Mouse (Mus musculus) heart, adult 2 months (tissue): ENCODE measurements around the gene Lrrc8c. TPM values are rescaled to one million over a fixed set of nuclear protein-coding genes. Genes with fewer than 3 reads are reported as not detected.

Source experiments
- DNase-seq, 2 experiments: peaks; one replicate each; pipeline ENCODE4 v3.0.0; 2021
- H3K27ac ChIP-seq: fragments of 200-600 bp; 2 replicates; pipeline ENCODE4 v1.8.1; 2022
- H3K27me3 ChIP-seq: fragments of 200-500 bp; 2 replicates; pipeline ENCODE4 v1.6.1; 2012; ENCODE audit warnings: mild to moderate bottlenecking, low read length, inconsistent platforms, mixed read lengths; ENCODE audit not compliant: control insufficient read depth, insufficient read depth
- H3K36me3 ChIP-seq: fragments of 200-500 bp; 2 replicates; pipeline ENCODE4 v1.6.1; 2012; ENCODE audit warnings: low read length, inconsistent platforms; ENCODE audit not compliant: control insufficient read depth, insufficient read depth
- H3K4me1 ChIP-seq: fragments of 200-500 bp; 2 replicates; pipeline ENCODE4 v1.6.1; 2011; ENCODE audit warnings: low read length; ENCODE audit not compliant: control insufficient read depth, insufficient read depth
- H3K4me3 ChIP-seq: fragments of 200-600 bp; 2 replicates; pipeline ENCODE4 v1.8.1; 2022
- H3K79me2 ChIP-seq: fragments of 200-500 bp; replicated peaks from 2 replicates; pipeline ENCODE4 v1.6.1; 2012; ENCODE audit warnings: mild to moderate bottlenecking, inconsistent platforms, low read length, moderate library complexity, mixed read lengths; ENCODE audit not compliant: control insufficient read depth, insufficient read depth
- H3K9ac ChIP-seq: fragments of 200-500 bp; 2 replicates; pipeline ENCODE4 v1.6.1; 2012; ENCODE audit warnings: low read depth, mild to moderate bottlenecking, control low read depth, inconsistent platforms, low read length, mixed read lengths
- CTCF ChIP-seq: fragments of 200-600 bp; IDR thresholded peaks from 2 replicates; pipeline ENCODE4 v1.8.1; 2022; ENCODE audit warnings: antibody characterized with exemption, mild to moderate bottlenecking, moderate library complexity
- EP300 ChIP-seq: fragments of 200-500 bp; IDR thresholded peaks from 2 replicates; pipeline ENCODE4 v1.6.1; 2011; ENCODE audit warnings: low read depth, low read length, control low read depth; ENCODE audit not compliant: insufficient read depth
- POLR2A ChIP-seq: fragments of 200-500 bp; IDR thresholded peaks from 2 replicates; pipeline ENCODE4 v1.6.1; 2011; ENCODE audit warnings: mild to moderate bottlenecking, low read depth, low read length, control low read depth; ENCODE audit not compliant: insufficient read depth
- WGBS: fragments of 180-500 bp; shearing (Covaris S2); methylation state at CpG from one replicate; pipeline ENCODE4 v1.1.7; 2018; 5-methylcytosine and 5-hydroxymethylcytosine counted together
- intact Hi-C: fragments of 180-260 bp; cut with DNase I; formaldehyde crosslinking; loops from one replicate; pipeline ENCODE4 v1.15.1; 2025
- polyA plus RNA-seq: library from polyadenylated mRNA; depleted of rRNA; stranded (reverse); fragments of >200 nt; gene quantifications from 2 replicates; pipeline ENCODE4 v1.2.3, GENCODE M21; 2012
- total RNA-seq, 2 experiments: library from RNA; stranded (reverse); gene quantifications; 2 replicates each; pipeline ENCODE4 v1.2.3; 2021

The Lrrc8c gene
- total and polyA plus RNA-seq, 3 experiments = 19.7 to 35.5 (median 23.5) TPM

GRCm38 (mm10) chr5:105545126-105545525, 25.9 kb downstream of the Lrrc8c start:
- Histone ChIP-seq H3K27me3 (no peaks in the 10 kb centered on the region), H3K9ac (no peak overlapping the region), H3K79me2 (peaks cover 5% of the 10 kb centered on the region), H3K4me1 (peaks cover 3% of the 10 kb centered on the region), H3K36me3 (peaks cover 52% of the 10 kb centered on the region), H3K4me3 (no peak overlapping the region), H3K27ac (no peak overlapping the region)
- WGBS = 52% methylated on average over 3 of the region's 3 CpGs
- DNase-seq = no peak
- no peak for TF ChIP-seq CTCF
- TF ChIP-seq EP300 = no peak
- no peak for TF ChIP-seq POLR2A
- intact Hi-C loops = no loop called here

GRCm38 (mm10) chr5:105547115-105547514, 27.9 kb downstream of the Lrrc8c start:
- no peak overlapping the region for H3K9ac ChIP-seq
- intact Hi-C loops = loop anchor here (2.0 kb wide), 1 partner anchor 20 kb away; no protein-coding TSS in a partner anchor
- H3K27me3 ChIP-seq = no peaks in the 10 kb centered on the region
- H3K27ac ChIP-seq = no peak overlapping the region
- WGBS = 77% methylated on average over 4 of the region's 4 CpGs
- H3K36me3 ChIP-seq = peaks cover 54% of the 10 kb centered on the region
- no peak overlapping the region for H3K4me3 ChIP-seq
- DNase-seq = no peak
- peaks cover 11% of the 10 kb centered on the region for H3K4me1 ChIP-seq
- peaks cover 6% of the 10 kb centered on the region for H3K79me2 ChIP-seq
- TF ChIP-seq EP300 (no peak), CTCF (no peak), POLR2A (no peak)

- intact Hi-C loops = loop anchor here (2.0 kb wide), 1 partner anchor 73 kb away; no protein-coding TSS in a partner anchor
- TF ChIP-seq EP300 (no peak), CTCF (no peak), POLR2A (no peak)
- no peak for DNase-seq
- Histone ChIP-seq H3K9ac (no peak overlapping the region), H3K4me3 (no peak overlapping the region), H3K79me2 (peaks cover 3% of the 10 kb centered on the region; the same call in 1 of the 2 replicates), H3K36me3 (peaks cover 43% of the 10 kb centered on the region), H3K27me3 (no peaks in the 10 kb centered on the region), H3K4me1 (peaks cover 14% of the 10 kb centered on the region), H3K27ac (peak overlapping the region; percentile 21; the same call in 1 of the 2 replicates)
- 38% methylated on average over 1 of the region's 1 CpGs for WGBS
Measured at GRCm38 (mm10) chr5:105551808-105552207, 32.6 kb downstream of the Lrrc8c start.

- intact Hi-C loops = no loop called here
- no peak for TF ChIP-seq EP300
- no peak for TF ChIP-seq CTCF
- Histone ChIP-seq H3K79me2 (peaks cover under 1% of the 10 kb centered on the region), H3K27ac (no peak overlapping the region), H3K36me3 (peaks cover 28% of the 10 kb centered on the region), H3K4me1 (peaks cover 15% of the 10 kb centered on the region), H3K9ac (no peak overlapping the region), H3K27me3 (no peaks in the 10 kb centered on the region), H3K4me3 (no peak overlapping the region)
- DNase-seq = no peak
- WGBS = 94% methylated on average over 6 of the region's 6 CpGs
Measured at GRCm38 (mm10) chr5:105556291-105556690, 37.1 kb downstream of the Lrrc8c start.

- WGBS = 97% methylated on average over 3 of the region's 3 CpGs
- Histone ChIP-seq H3K27ac (no peak overlapping the region), H3K27me3 (no peaks in the 10 kb centered on the region), H3K36me3 (peaks cover 32% of the 10 kb centered on the region), H3K4me1 (peaks cover 17% of the 10 kb centered on the region), H3K4me3 (no peak overlapping the region), H3K79me2 (no peaks in the 10 kb centered on the region; the same call in none of the 2 replicates), H3K9ac (no peak overlapping the region)
- intact Hi-C loops = no loop called here
- no peak for DNase-seq
- TF ChIP-seq CTCF = no peak
- TF ChIP-seq EP300 = no peak
- no peak for TF ChIP-seq POLR2A
Measured at GRCm38 (mm10) chr5:105557346-105557745, 38.2 kb downstream of the Lrrc8c start.

GRCm38 (mm10) chr5:105557777-105558240, 38.6 kb downstream of the Lrrc8c start:
- Histone ChIP-seq H3K4me3 (no peak overlapping the region), H3K27me3 (no peaks in the 10 kb centered on the region), H3K79me2 (no peaks in the 10 kb centered on the region; the same call in none of the 2 replicates), H3K27ac (no peak overlapping the region), H3K36me3 (peaks cover 32% of the 10 kb centered on the region), H3K9ac (no peak overlapping the region), H3K4me1 (peaks cover 17% of the 10 kb centered on the region)
- intact Hi-C loops = no loop called here
- no peak for TF ChIP-seq CTCF
- no peak for TF ChIP-seq POLR2A
- no peak for TF ChIP-seq EP300
- WGBS = 54% methylated on average over 4 of the region's 4 CpGs
- DNase-seq = no peak
